Mouse (Mus musculus): Measurements from ENCODE around the gene Syt7.
A peak's percentile ranks its signal among the peaks of the same experiment; 100 is the strongest.

GRCm38 (mm10) chr19:10341152-10341551 lies 47.7 kb upstream of the Syt7 start:
- TF ChIP-seq CTCF (IDR thresholded peaks at IDR 0.05; ENCODE audit: borderline replicate concordance, insufficient read depth, low read depth, low read length) (peak; percentile 82), POLR2A (IDR thresholded peaks at IDR 0.05; ENCODE audit: borderline replicate concordance, insufficient read depth, low read length) (no peak)
